Mouse (Mus musculus) lung, adult 2 months (tissue): ENCODE measurements at regions not wholly inside any gene's neighbourhood (a gene's known extent, or its start where the extent isn't known, plus 50 kb on each side); places are given as distances from the start of the nearest gene placed in this dataset.

Source experiments
- CTCF ChIP-seq: fragments of 200-500 bp; IDR thresholded peaks from 2 replicates; pipeline ENCODE4 v1.5.1; 2011; ENCODE audit warnings: mild to moderate bottlenecking, low read length, control low read depth; ENCODE audit not compliant: insufficient read depth
- POLR2A ChIP-seq: fragments of 200-500 bp; IDR thresholded peaks from 2 replicates; pipeline ENCODE4 v1.6.1; 2011; ENCODE audit warnings: low read depth, mild to moderate bottlenecking, control low read depth, low read length, borderline replicate concordance; ENCODE audit errors: extremely low read depth

- TF ChIP-seq POLR2A (no peak), CTCF (no peak)
Measured at GRCm38 (mm10) chr11:112659911-112660310, 122.1 kb upstream of the Sox9 start.
